In the genomic region with DNA sequence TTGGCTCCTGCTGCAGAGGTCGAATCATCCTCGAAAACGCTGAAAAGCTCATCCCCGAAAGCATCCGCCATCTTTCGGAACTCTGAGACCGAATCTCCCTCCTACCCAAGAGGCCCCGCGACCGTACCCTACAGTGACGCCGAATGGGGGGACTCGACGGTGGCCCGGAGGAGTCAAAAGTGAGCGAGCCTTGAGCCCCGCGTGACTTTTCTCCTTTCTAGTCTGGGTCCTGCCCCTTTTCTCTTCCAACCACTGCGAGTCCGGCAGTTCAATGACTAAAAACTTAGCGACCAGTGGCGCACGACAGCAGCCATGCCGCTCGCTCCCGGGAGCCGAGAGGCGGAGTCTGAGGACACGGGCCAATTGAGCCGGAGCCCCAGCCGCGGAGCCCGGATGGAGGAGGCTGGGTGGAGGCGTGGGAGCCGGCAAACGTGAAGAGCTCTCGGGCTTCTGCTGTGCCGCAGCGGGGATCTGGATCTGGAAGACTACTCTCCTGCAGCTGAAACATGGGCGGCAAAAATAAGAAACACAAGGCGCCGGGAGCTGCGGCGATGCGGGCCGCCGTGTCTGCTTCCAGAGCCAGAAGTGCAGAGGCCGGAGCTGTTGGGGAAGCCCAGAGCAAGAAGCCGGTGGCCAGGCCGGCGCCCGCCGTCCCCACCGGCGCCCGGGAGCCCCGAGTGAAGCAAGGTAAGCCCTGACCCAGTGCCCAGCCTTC, we compare ENCODE assay signal across 1 mouse cellular context.
TF ChIP-seq lines count a peak whose summit lies in the region.

A gene (minus strand): TSS at position 112 of the 715 bp plus-strand sequence.
A gene (plus strand): TSS at position 168 of the 715 bp plus-strand sequence.

TF ChIP-seq in MEL, 35 proteins besides CTCF, POLR2A, EP300 and RAD21 (continued from another document):
- no peak for TF ChIP-seq MAFK (IDR thresholded peaks at IDR 0.05; ENCODE audit: borderline replicate concordance, low read depth, low read length)
- TF ChIP-seq POLR2AphosphoS2 (IDR thresholded peaks at IDR 0.05; ENCODE audit: low read length) = peak; percentile 72; the same call in 1 of the 2 replicates
- TF ChIP-seq NELFE (IDR thresholded peaks at IDR 0.05; ENCODE audit: low read depth, low read length) = peak; percentile 77
- TF ChIP-seq NRF1 (IDR thresholded peaks at IDR 0.05; ENCODE audit: insufficient read depth, low read depth, low read length, poor library complexity, severe bottlenecking) = no peak
- no peak for TF ChIP-seq RCOR1 (IDR thresholded peaks at IDR 0.05; ENCODE audit: low read depth, low read length)
- TF ChIP-seq ZMIZ1 (IDR thresholded peaks at IDR 0.05; ENCODE audit: low read depth, low read length) = no peak; the same call in none of the 2 replicates
- peak; percentile 30 for TF ChIP-seq TCF12 (IDR thresholded peaks at IDR 0.05; ENCODE audit: low read depth, low read length)
- TF ChIP-seq POLR2AphosphoS5 (IDR thresholded peaks at IDR 0.05; ENCODE audit: borderline replicate concordance, low read depth, low read length) = no peak
- no peak for TF ChIP-seq ZKSCAN1 (IDR thresholded peaks at IDR 0.05; ENCODE audit: low read depth, low read length)
- TF ChIP-seq JUND (IDR thresholded peaks at IDR 0.05; ENCODE audit: low read depth, low read length) = no peak
- TF ChIP-seq CHD1 (IDR thresholded peaks at IDR 0.05; ENCODE audit: low read depth, low read length) = no peak
- no peak; the same call in 1 of the 2 replicates for TF ChIP-seq CHD2 (IDR thresholded peaks at IDR 0.05; ENCODE audit: low read length)
- no peak for TF ChIP-seq TAL1 (IDR thresholded peaks at IDR 0.05; ENCODE audit: low read length)
- peak; percentile 90; the same call in 1 of the 2 replicates for TF ChIP-seq MAZ (IDR thresholded peaks at IDR 0.05; ENCODE audit: low read depth, low read length)
- no peak for TF ChIP-seq ZNF384 (IDR thresholded peaks at IDR 0.05; ENCODE audit: low read depth, low read length)
- no peak for TF ChIP-seq GATA1 (IDR thresholded peaks at IDR 0.05; ENCODE audit: low read depth, low read length)
- TF ChIP-seq MYB (IDR thresholded peaks at IDR 0.05; ENCODE audit: low read depth, low read length) = no peak
- TF ChIP-seq USF2 (IDR thresholded peaks at IDR 0.05; ENCODE audit: borderline replicate concordance in 1 of 2, insufficient read depth in 1 of 2, low read depth in 1 of 2, low read length in 2 of 2) = no peak
- TF ChIP-seq UBTF (IDR thresholded peaks at IDR 0.05; ENCODE audit: borderline replicate concordance, insufficient read depth, low read depth, low read length) = 0 out of 2 replicates have a peak, but pooled peaks have one; percentile 73
- TF ChIP-seq ELF1 (IDR thresholded peaks at IDR 0.05; ENCODE audit: low read depth, low read length) = peak; percentile 70; the same call in 1 of the 2 replicates
- TF ChIP-seq ETS1 (IDR thresholded peaks at IDR 0.05; ENCODE audit: low read depth, low read length) = peak; percentile 61; the same call in 1 of the 2 replicates
